Mouse (Mus musculus) embryonic facial prominence, embryonic 11.5 days (tissue): Measurements from ENCODE around the gene Zxdc. TPM values are rescaled to one million over a fixed set of nuclear protein-coding genes. Genes with fewer than 3 reads are reported as not detected.

Source experiments
- ATAC-seq: fragments of 200-750 bp; cut with Nextera tagmentation; replicated peaks from 2 replicates; pipeline ENCODE4 v1.8.0; 2017; ENCODE audit warnings: low read depth; ENCODE audit not compliant: insufficient number of reproducible peaks, low FRiP score, low TSS enrichment
- DNase-seq: peaks from one replicate; pipeline ENCODE4 v3.0.0-alpha.2; 2015; ENCODE audit warnings: low spot score
- H3K27ac ChIP-seq: fragments of 300-500 bp; sonication (generic); replicated peaks from 2 replicates; pipeline ENCODE4 v1.5.1; 2014; ENCODE audit warnings: mild to moderate bottlenecking, low read depth, low read length, control low read depth
- H3K27me3 ChIP-seq: fragments of 300-500 bp; sonication (generic); 2 replicates; pipeline ENCODE4 v1.6.1; 2014; ENCODE audit warnings: mild to moderate bottlenecking, low read length, moderate library complexity, mixed read lengths; ENCODE audit not compliant: control insufficient read depth, insufficient read depth
- H3K36me3 ChIP-seq: fragments of 300-500 bp; sonication (generic); replicated peaks from 2 replicates; pipeline ENCODE4 v1.6.1; 2014; ENCODE audit warnings: low read depth, mild to moderate bottlenecking, low read length, moderate library complexity, mixed read lengths; ENCODE audit not compliant: control insufficient read depth, insufficient read depth
- H3K4me1 ChIP-seq: fragments of 300-500 bp; sonication (generic); 2 replicates; pipeline ENCODE4 v1.6.1; 2014; ENCODE audit warnings: low read length, mixed read lengths; ENCODE audit not compliant: control insufficient read depth, insufficient read depth
- H3K4me2 ChIP-seq: fragments of 300-500 bp; sonication (generic); 2 replicates; pipeline ENCODE4 v1.6.1; 2014; ENCODE audit warnings: low read depth, mild to moderate bottlenecking, control low read depth, low read length, moderate library complexity
- H3K4me3 ChIP-seq: fragments of 300-500 bp; sonication (generic); 2 replicates; pipeline ENCODE4 v1.5.1; 2014; ENCODE audit warnings: low read depth, low read length, control low read depth
- H3K9ac ChIP-seq: fragments of 300-500 bp; sonication (generic); replicated peaks from 2 replicates; pipeline ENCODE4 v1.6.1; 2014; ENCODE audit warnings: mild to moderate bottlenecking, control low read depth, low read length
- H3K9me3 ChIP-seq: fragments of 300-500 bp; sonication (generic); replicated peaks from 2 replicates; pipeline ENCODE4 v1.6.1; 2016; ENCODE audit warnings: mild to moderate bottlenecking, low read length, inconsistent platforms, mixed read lengths; ENCODE audit not compliant: control insufficient read depth
- WGBS: fragments of 180-500 bp; shearing (Covaris S2); extraction: QIAGEN DNeasy Blood & Tissue Kit; methylation state at CpG from one replicate; pipeline ENCODE4 v1.1.7; 2014; 5-methylcytosine and 5-hydroxymethylcytosine counted together
- polyA plus RNA-seq: library from polyadenylated mRNA; unstranded; fragments of >200 nt; fragmentation: Nextera tagmentation; extraction: Ambion mirVana; gene quantifications from 2 replicates; pipeline ENCODE4 v1.2.1, GENCODE M21; 2014

Gene Zxdc
- polyA plus RNA-seq, 1 experiment from 2014 or later, result 10.7 TPM

- peaks cover 7% of the 10 kb centered on the region; the same call in 1 of the 2 replicates for H3K27me3 ChIP-seq
- H3K4me3 ChIP-seq, result no peak overlapping the region
- no peak overlapping the region for H3K9ac ChIP-seq
- WGBS, result 77% methylated on average over 3 of the region's 3 CpGs
- ATAC-seq (no peak), DNase-seq (no peak)
- no peak overlapping the region for H3K4me2 ChIP-seq
- H3K4me1 ChIP-seq, result no peaks in the 10 kb centered on the region
- H3K9me3 ChIP-seq, result no peaks in the 10 kb centered on the region
- no peaks in the 10 kb centered on the region for H3K36me3 ChIP-seq
- H3K27ac ChIP-seq, result no peak overlapping the region
Measured at GRCm38 (mm10) chr6:90425361-90425760, 56.1 kb downstream of the Zxdc start.

GRCm38 (mm10) chr6:90426003-90426402, 56.7 kb downstream of the Zxdc start:
- Histone ChIP-seq H3K9me3 (no peaks in the 10 kb centered on the region), H3K36me3 (no peaks in the 10 kb centered on the region), H3K9ac (no peak overlapping the region), H3K27me3 (peaks cover 7% of the 10 kb centered on the region; the same call in 1 of the 2 replicates), H3K4me2 (no peak overlapping the region), H3K4me3 (no peak overlapping the region), H3K4me1 (no peaks in the 10 kb centered on the region), H3K27ac (no peak overlapping the region)
- no peak for ATAC-seq
- DNase-seq, result no peak
- 84% methylated on average over 4 of the region's 4 CpGs for WGBS

- no peaks in the 10 kb centered on the region for H3K9me3 ChIP-seq
- peak within 1 kb of the TSS; percentile 29 for H3K4me3 ChIP-seq
- H3K4me1 ChIP-seq, result no peaks in the 10 kb centered on the region
- H3K9ac ChIP-seq, result peak within 1 kb of the TSS; percentile 53
- WGBS, result under 1% methylated on average over 31 of the region's 31 CpGs
- peak within 1 kb of the TSS; percentile 74 for H3K4me2 ChIP-seq
- no peak within 1 kb of the TSS for H3K27ac ChIP-seq
- ATAC-seq, result peak; percentile 85
- peaks cover 7% of the 10 kb centered on the region; the same call in 1 of the 2 replicates for H3K27me3 ChIP-seq
- DNase-seq, result peak; percentile 77
- H3K36me3 ChIP-seq, result no peaks in the 10 kb centered on the region
Measured at GRCm38 (mm10) chr6:90428380-90428974, 59.2 kb downstream of the Zxdc start, which contains the start of gene Cfap100. Gene Cfap100, minus strand, starts transcription at chr6:90428797.

- Histone ChIP-seq H3K27me3 (peaks cover 7% of the 10 kb centered on the region; the same call in 1 of the 2 replicates), H3K27ac (no peak overlapping the region), H3K9me3 (no peaks in the 10 kb centered on the region), H3K4me1 (no peaks in the 10 kb centered on the region), H3K36me3 (no peaks in the 10 kb centered on the region), H3K9ac (no peak overlapping the region), H3K4me3 (no peak overlapping the region), H3K4me2 (no peak overlapping the region)
- WGBS, result 80% methylated on average over 14 of the region's 14 CpGs
- DNase-seq (no peak), ATAC-seq (no peak)
Measured at GRCm38 (mm10) chr6:90429911-90430310, 60.6 kb downstream of the Zxdc start.

GRCm38 (mm10) chr6:90431487-90431886, 62.2 kb downstream of the Zxdc start:
- no peak for ATAC-seq
- H3K27ac ChIP-seq, result no peak overlapping the region
- no peaks in the 10 kb centered on the region for H3K9me3 ChIP-seq
- H3K27me3 ChIP-seq, result peaks cover 7% of the 10 kb centered on the region; the same call in 1 of the 2 replicates
- WGBS, result 74% methylated on average over 2 of the region's 2 CpGs
- no peaks in the 10 kb centered on the region for H3K4me1 ChIP-seq
- no peaks in the 10 kb centered on the region for H3K36me3 ChIP-seq
- DNase-seq, result no peak
- H3K4me3 ChIP-seq, result no peak overlapping the region
- H3K9ac ChIP-seq, result no peak overlapping the region
- H3K4me2 ChIP-seq, result no peak overlapping the region

GRCm38 (mm10) chr6:90434687-90435086, 65.4 kb downstream of the Zxdc start:
- ATAC-seq (peak; percentile 63), DNase-seq (no peak)

GRCm38 (mm10) chr6:90435195-90435618, 65.9 kb downstream of the Zxdc start:
- ATAC-seq, result peak; percentile 49; the same call in 1 of the 2 replicates
- no peak overlapping the region for H3K27ac ChIP-seq
- H3K27me3 ChIP-seq, result no peaks in the 10 kb centered on the region
- peak; percentile 88 for DNase-seq
- no peak overlapping the region for H3K4me2 ChIP-seq
- no peak overlapping the region for H3K4me3 ChIP-seq
- H3K4me1 ChIP-seq, result no peaks in the 10 kb centered on the region
- no peaks in the 10 kb centered on the region for H3K36me3 ChIP-seq
- no peaks in the 10 kb centered on the region for H3K9me3 ChIP-seq
- 14% methylated on average over 11 of the region's 11 CpGs for WGBS
- H3K9ac ChIP-seq, result no peak overlapping the region

More at GRCm38 (mm10) chr6:90434687-90435086, 65.4 kb downstream of the Zxdc start:
- no peak overlapping the region for H3K4me3 ChIP-seq
- no peaks in the 10 kb centered on the region for H3K27me3 ChIP-seq
- no peak overlapping the region for H3K9ac ChIP-seq
- no peaks in the 10 kb centered on the region for H3K9me3 ChIP-seq
- H3K4me2 ChIP-seq, result no peak overlapping the region
- H3K27ac ChIP-seq, result no peak overlapping the region
- H3K4me1 ChIP-seq, result no peaks in the 10 kb centered on the region
- WGBS, result 68% methylated on average over 3 of the region's 3 CpGs
- H3K36me3 ChIP-seq, result no peaks in the 10 kb centered on the region

GRCm38 (mm10) chr6:90436192-90436907, 67.1 kb downstream of the Zxdc start:
- ATAC-seq, result no peak

More at GRCm38 (mm10) chr6:90436192-90436907, 67.1 kb downstream of the Zxdc start:
- Histone ChIP-seq H3K4me2 (no peak overlapping the region), H3K36me3 (no peaks in the 10 kb centered on the region), H3K27ac (no peak overlapping the region), H3K9me3 (no peaks in the 10 kb centered on the region), H3K27me3 (no peaks in the 10 kb centered on the region), H3K9ac (no peak overlapping the region), H3K4me1 (no peaks in the 10 kb centered on the region), H3K4me3 (no peak overlapping the region)
- WGBS, result 86% methylated on average over 10 of the region's 10 CpGs
- no peak for DNase-seq
